Mouse (Mus musculus): ENCODE data around the gene Fopnl. TPM values are rescaled to one million over a fixed set of nuclear protein-coding genes. Genes with fewer than 3 reads are reported as not detected.

Gene Fopnl
- polyA plus RNA-seq, 1 experiment from 2014 or later, result 202 TPM

DNA sequence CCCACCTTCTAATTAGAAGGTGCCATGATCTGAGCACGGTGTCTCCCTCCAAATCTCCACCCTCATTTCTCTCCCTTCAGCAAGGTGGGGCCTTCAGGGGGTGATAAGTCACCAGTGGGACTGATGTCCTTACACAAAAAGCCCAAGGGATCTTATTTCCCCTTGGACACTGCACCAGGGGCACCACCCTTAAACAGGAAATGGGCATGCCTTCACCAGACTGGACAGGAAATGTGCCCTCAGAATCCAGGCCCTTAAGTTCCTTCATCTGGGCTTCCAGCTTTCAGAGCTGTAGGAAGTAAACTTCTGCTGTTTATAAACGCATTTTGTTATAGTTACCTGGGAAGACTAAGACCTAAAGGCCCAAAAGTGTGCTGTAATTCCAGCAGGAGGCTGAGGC is 52.7 kb downstream of the Fopnl start:
- Histone ChIP-seq H3K27ac (replicated peaks) (no peak overlapping the region), H3K27me3 (no peaks in the 10 kb centered on the region), H3K4me2 (replicated peaks) (no peak overlapping the region), H3K36me3 (no peaks in the 10 kb centered on the region), H3K4me3 (no peak overlapping the region), H3K9ac (replicated peaks) (no peak overlapping the region), H3K4me1 (no peaks in the 10 kb centered on the region; the same call in 1 of the 2 replicates), H3K9me3 (no peaks in the 10 kb centered on the region)
- 85% methylated on average over 2 of the region's 2 CpGs for WGBS
- ATAC-seq (replicated peaks), result no peak

- 86% methylated on average over 6 of the region's 6 CpGs for WGBS
- no peak for ATAC-seq (replicated peaks)
- H3K9me3 ChIP-seq, result no peaks in the 10 kb centered on the region
- H3K27me3 ChIP-seq, result no peaks in the 10 kb centered on the region
- H3K27ac ChIP-seq (replicated peaks), result no peak overlapping the region
- H3K4me3 ChIP-seq, result no peak overlapping the region
- H3K4me2 ChIP-seq (replicated peaks), result no peak overlapping the region
- no peaks in the 10 kb centered on the region for H3K36me3 ChIP-seq
- H3K9ac ChIP-seq (replicated peaks), result no peak overlapping the region
- no peaks in the 10 kb centered on the region; the same call in 1 of the 2 replicates for H3K4me1 ChIP-seq
These were observed 54.0 kb downstream of the Fopnl start for GRCm38 (mm10) chr16:14263241-14263640.

GRCm38 (mm10) chr16:14262410-14262809 is 54.8 kb downstream of the Fopnl start:
- Histone ChIP-seq H3K4me1 (no peaks in the 10 kb centered on the region; the same call in 1 of the 2 replicates), H3K9me3 (no peaks in the 10 kb centered on the region), H3K27ac (replicated peaks) (no peak overlapping the region), H3K27me3 (no peaks in the 10 kb centered on the region), H3K36me3 (no peaks in the 10 kb centered on the region), H3K9ac (replicated peaks) (no peak overlapping the region), H3K4me3 (no peak overlapping the region), H3K4me2 (replicated peaks) (no peak overlapping the region)
- ATAC-seq (replicated peaks), result no peak
- 93% methylated on average over 1 of the region's 1 CpGs for WGBS

- Histone ChIP-seq H3K36me3 (no peaks in the 10 kb centered on the region), H3K4me2 (replicated peaks) (no peak overlapping the region), H3K9ac (replicated peaks) (no peak overlapping the region), H3K9me3 (no peaks in the 10 kb centered on the region), H3K27me3 (no peaks in the 10 kb centered on the region), H3K4me3 (no peak overlapping the region), H3K4me1 (no peaks in the 10 kb centered on the region), H3K27ac (replicated peaks) (no peak overlapping the region)
- WGBS, result 67% methylated on average over 2 of the region's 2 CpGs
- ATAC-seq (replicated peaks), result no peak
These were observed 58.3 kb downstream of the Fopnl start for GRCm38 (mm10) chr16:14258856-14259255.

DNA sequence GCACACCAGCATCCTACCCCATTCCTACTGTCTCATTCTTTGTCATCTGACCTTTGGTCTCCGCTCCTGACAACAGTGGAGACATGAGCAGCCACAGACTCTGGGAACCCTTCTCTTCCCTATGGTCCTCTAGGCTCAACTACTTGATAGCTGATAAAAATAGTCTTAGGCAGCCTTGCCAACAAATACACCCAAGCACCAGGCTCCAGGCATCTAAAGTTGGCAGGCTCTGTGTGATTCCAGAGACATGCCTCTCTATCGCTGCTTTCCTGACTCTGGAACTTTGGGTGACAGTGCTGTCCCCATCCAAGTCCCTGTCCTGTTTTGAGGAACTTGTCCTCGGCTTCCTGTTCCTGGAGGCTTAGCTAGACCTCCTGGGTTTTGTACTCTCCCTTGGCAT is 63.6 kb downstream of the Fopnl start:
- Histone ChIP-seq H3K4me2 (replicated peaks) (no peak overlapping the region), H3K27me3 (no peaks in the 10 kb centered on the region), H3K9ac (replicated peaks) (no peak overlapping the region), H3K9me3 (no peaks in the 10 kb centered on the region), H3K36me3 (no peaks in the 10 kb centered on the region), H3K4me3 (no peak overlapping the region), H3K4me1 (no peaks in the 10 kb centered on the region), H3K27ac (replicated peaks) (no peak overlapping the region)
- ATAC-seq (replicated peaks), result no peak
- 86% methylated on average over 3 of the region's 3 CpGs for WGBS

DNA sequence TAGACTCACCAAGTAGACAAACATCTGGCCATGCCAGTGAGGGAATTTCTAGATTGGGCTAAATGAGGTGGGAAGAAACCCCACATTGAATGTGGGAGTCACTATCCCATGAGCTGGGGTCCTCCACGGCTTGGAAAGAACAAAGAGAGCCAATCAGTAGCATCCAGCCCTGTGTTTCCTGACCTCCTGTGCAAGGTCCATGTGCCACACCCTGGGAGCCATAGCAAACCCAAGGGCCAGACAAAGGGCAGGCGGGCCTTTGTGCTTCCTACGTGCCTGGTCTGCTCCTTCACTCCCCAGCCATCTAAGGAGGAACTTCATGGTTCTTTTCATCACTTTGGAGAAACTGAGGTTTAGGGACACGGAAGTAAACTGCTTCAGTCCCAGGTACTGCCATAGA is 64.3 kb downstream of the Fopnl start:
- 79% methylated on average over 4 of the region's 4 CpGs for WGBS
- Histone ChIP-seq H3K9me3 (no peaks in the 10 kb centered on the region), H3K4me2 (replicated peaks) (no peak overlapping the region), H3K9ac (replicated peaks) (no peak overlapping the region), H3K36me3 (no peaks in the 10 kb centered on the region), H3K4me3 (no peak overlapping the region), H3K27me3 (no peaks in the 10 kb centered on the region), H3K27ac (replicated peaks) (no peak overlapping the region), H3K4me1 (no peaks in the 10 kb centered on the region)
- no peak for ATAC-seq (replicated peaks)

DNA sequence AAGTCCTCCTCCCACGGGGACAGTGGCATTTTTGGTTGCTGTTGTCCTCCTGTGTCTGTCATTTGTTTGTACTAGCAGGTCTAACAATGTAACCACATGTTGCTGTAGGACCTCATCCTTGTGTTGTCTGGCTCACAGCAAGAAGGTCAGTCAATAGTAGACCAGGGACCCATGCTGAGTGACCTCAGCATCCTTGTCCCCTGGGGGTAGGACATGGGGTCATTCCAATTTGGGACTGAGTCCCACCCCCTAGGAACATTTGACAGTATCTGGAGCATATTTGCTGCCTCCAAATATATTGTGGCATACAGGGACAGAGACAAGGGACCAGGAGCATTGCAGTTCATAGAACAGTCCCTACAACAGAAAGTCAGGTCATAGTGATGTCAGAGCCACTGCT is 67.3 kb downstream of the Fopnl start:
- H3K9me3 ChIP-seq, result no peaks in the 10 kb centered on the region
- H3K9ac ChIP-seq (replicated peaks), result no peak overlapping the region
- H3K4me1 ChIP-seq, result no peaks in the 10 kb centered on the region
- H3K4me2 ChIP-seq (replicated peaks), result no peak overlapping the region
- 63% methylated on average over 1 of the region's 1 CpGs for WGBS
- no peaks in the 10 kb centered on the region for H3K27me3 ChIP-seq
- no peak for ATAC-seq (replicated peaks)
- H3K4me3 ChIP-seq, result no peak overlapping the region
- no peak overlapping the region for H3K27ac ChIP-seq (replicated peaks)
- H3K36me3 ChIP-seq, result no peaks in the 10 kb centered on the region

Other genes with a start within 250 kb of the Fopnl start
- 60.7 and 69.1 TPM in 2 replicates for gene Nde1, start 154.1 kb downstream of the Fopnl start, polyA plus RNA-seq (2015; fragmentation: Nextera tagmentation; extraction: Ambion mirVana)
- gene Marf1, start 154.1 kb downstream of the Fopnl start, polyA plus RNA-seq (2015; fragmentation: Nextera tagmentation; extraction: Ambion mirVana), result 17.0 and 18.9 TPM in 2 replicates
- 0.25 and 0.28 TPM in 2 replicates for gene Myh11, start 26.0 kb downstream of the Fopnl start, polyA plus RNA-seq (2015; fragmentation: Nextera tagmentation; extraction: Ambion mirVana)
- gene Abcc1, start 44.2 kb upstream of the Fopnl start, polyA plus RNA-seq (2015; fragmentation: Nextera tagmentation; extraction: Ambion mirVana), result 8.9 and 11.2 TPM in 2 replicates
- gene A630010A05Rik, start 244.9 kb upstream of the Fopnl start, polyA plus RNA-seq (2015; fragmentation: Nextera tagmentation; extraction: Ambion mirVana), result not detected in 2 replicates